Mouse (Mus musculus): ENCODE data around the gene Gm26897. TPM values are rescaled to one million over a fixed set of nuclear protein-coding genes. Genes with fewer than 3 reads are reported as not detected.

Gene Gm26897
- polyA plus RNA-seq, 1 experiment from 2014 or later, result not detected

DNA sequence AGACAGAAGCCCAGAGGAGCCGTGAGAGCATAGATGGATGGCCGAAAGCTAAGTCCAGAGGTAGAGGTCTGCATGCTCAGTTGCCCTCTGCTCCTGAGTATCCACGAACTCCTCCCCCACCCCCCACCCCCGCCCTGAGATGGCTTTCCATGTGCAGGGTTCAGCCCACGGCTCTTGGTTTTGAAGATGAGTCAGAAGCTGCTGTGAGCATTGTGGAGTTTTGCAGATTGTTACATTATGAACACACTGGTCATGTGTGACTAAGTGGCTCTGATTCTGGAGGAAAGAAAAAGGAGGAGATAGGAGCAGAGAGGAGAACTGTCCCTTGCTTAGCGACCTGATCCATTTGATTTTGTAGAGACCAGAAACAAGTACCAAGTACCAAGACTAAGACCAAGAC lies 42.5 kb downstream of the Gm26897 start:
- Histone ChIP-seq H3K27ac (replicated peaks) (no peak overlapping the region), H3K9ac (ENCODE audit: low read length) (no peak overlapping the region), H3K9me3 (ENCODE audit: control insufficient read depth, low read length) (no peaks in the 10 kb centered on the region), H3K4me3 (ENCODE audit: low read depth, low read length) (no peak overlapping the region), H3K4me1 (replicated peaks; ENCODE audit: control insufficient read depth, insufficient read depth) (peaks cover 5% of the 10 kb centered on the region), H3K36me3 (ENCODE audit: control insufficient read depth, insufficient read depth, low read length) (no peaks in the 10 kb centered on the region), H3K27me3 (ENCODE audit: control insufficient read depth, insufficient read depth, low read length) (no peaks in the 10 kb centered on the region), H3K4me2 (replicated peaks; ENCODE audit: low read depth) (no peak overlapping the region)
- DNase-seq (ENCODE audit: low spot score) (no peak), ATAC-seq (ENCODE audit: low FRiP score, low TSS enrichment) (no peak)
- WGBS, result 81% methylated on average over 6 of the region's 6 CpGs
- no peak for TF ChIP-seq CTCF (IDR thresholded peaks at IDR 0.05; ENCODE audit: low read depth)
- TF ChIP-seq EP300 (optimal IDR thresholded peaks at IDR 0.05), result no peak

DNA sequence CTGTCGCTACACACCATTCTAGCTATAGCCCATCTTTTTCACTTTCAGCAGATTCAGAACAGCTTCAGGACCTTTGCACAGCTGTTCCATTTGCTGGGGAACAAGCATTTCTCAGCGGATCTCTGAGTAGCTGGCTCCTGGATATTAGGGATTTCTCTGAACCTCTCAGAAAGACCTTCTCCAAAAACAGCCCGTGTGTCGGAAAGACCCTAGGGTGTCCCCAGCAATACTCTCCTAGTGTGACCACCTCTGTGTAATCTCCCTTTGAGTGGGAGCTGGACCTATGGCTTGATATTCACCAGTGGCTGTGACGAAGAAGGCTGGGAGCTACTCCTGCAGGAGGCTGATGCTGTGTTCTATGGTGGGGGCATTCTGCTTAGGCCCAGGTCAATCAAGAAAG lies 44.4 kb downstream of the Gm26897 start:
- Histone ChIP-seq H3K4me2 (replicated peaks; ENCODE audit: low read depth) (no peak overlapping the region), H3K36me3 (ENCODE audit: control insufficient read depth, insufficient read depth, low read length) (no peaks in the 10 kb centered on the region), H3K4me1 (replicated peaks; ENCODE audit: control insufficient read depth, insufficient read depth) (no peaks in the 10 kb centered on the region), H3K9me3 (ENCODE audit: control insufficient read depth, low read length) (no peaks in the 10 kb centered on the region), H3K27me3 (ENCODE audit: control insufficient read depth, insufficient read depth, low read length) (no peaks in the 10 kb centered on the region), H3K27ac (replicated peaks) (no peak overlapping the region), H3K9ac (ENCODE audit: low read length) (no peak overlapping the region), H3K4me3 (ENCODE audit: low read depth, low read length) (no peak overlapping the region)
- TF ChIP-seq CTCF (IDR thresholded peaks at IDR 0.05; ENCODE audit: low read depth) (no peak), EP300 (optimal IDR thresholded peaks at IDR 0.05) (no peak)
- DNase-seq (ENCODE audit: low spot score), result no peak
- 62% methylated on average over 5 of the region's 5 CpGs for WGBS
- no peak for ATAC-seq (ENCODE audit: low FRiP score, low TSS enrichment)

DNA sequence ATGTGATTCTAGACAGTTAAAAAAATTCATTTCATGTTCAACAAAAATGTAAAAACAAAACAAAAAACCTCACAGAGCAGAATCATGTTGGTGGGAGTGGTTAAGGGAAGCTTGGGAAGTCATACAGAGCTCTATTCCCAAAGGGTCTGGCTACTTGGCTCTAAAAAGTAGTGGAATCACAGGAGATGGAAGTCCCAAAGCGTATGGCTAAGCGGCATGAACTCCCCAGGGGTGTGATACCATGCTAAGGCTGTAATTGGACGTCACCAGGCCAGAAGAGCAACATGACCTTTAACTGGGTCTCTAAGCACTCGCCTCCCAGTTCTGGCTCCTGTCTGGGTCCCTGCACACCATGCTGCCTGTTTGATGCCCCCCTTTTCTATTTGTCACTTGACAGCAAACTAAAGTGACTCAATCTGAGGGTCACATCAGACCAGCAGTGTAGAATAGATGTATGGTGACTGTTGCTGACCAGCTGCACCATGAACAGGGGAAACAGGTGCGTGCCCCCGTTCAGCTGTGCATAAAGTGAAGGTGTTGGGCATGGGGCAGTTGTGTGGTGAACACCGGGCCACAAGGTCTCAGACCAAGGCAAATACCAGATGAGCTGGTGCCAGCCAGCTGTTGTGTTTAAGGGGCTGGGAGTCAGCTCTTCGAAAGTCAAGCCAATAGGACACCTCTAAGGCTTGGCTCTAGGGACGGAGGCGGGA lies 46.2 kb downstream of the Gm26897 start:
- DNase-seq (ENCODE audit: low spot score), result no peak
- H3K36me3 ChIP-seq (ENCODE audit: control insufficient read depth, insufficient read depth, low read length), result no peaks in the 10 kb centered on the region
- WGBS, result 89% methylated on average over 10 of the region's 10 CpGs
- H3K27me3 ChIP-seq (ENCODE audit: control insufficient read depth, insufficient read depth, low read length), result no peaks in the 10 kb centered on the region
- no peak overlapping the region for H3K4me3 ChIP-seq (ENCODE audit: low read depth, low read length)
- H3K4me1 ChIP-seq (replicated peaks; ENCODE audit: control insufficient read depth, insufficient read depth), result no peaks in the 10 kb centered on the region
- ATAC-seq (ENCODE audit: low FRiP score, low TSS enrichment), result no peak
- no peak overlapping the region for H3K4me2 ChIP-seq (replicated peaks; ENCODE audit: low read depth)
- TF ChIP-seq EP300 (optimal IDR thresholded peaks at IDR 0.05), result no peak
- no peak for TF ChIP-seq CTCF (IDR thresholded peaks at IDR 0.05; ENCODE audit: low read depth)
- no peaks in the 10 kb centered on the region for H3K9me3 ChIP-seq (ENCODE audit: control insufficient read depth, low read length)
- no peak overlapping the region for H3K9ac ChIP-seq (ENCODE audit: low read length)
- no peak overlapping the region for H3K27ac ChIP-seq (replicated peaks)

Data from stomach, postnatal 0 days (tissue).